Mouse (Mus musculus) frontal cortex, postnatal 36 days (tissue): ENCODE measurements at regions not wholly inside any gene's neighbourhood (a gene's known extent, or its start where the extent isn't known, plus 50 kb on each side); places are given as distances from the start of the nearest gene placed in this dataset.
A peak's percentile ranks its signal among the peaks of the same experiment; 100 is the strongest.

ENCODE experiments used
- DNase-seq, 2 experiments: peaks; one replicate each; pipeline ENCODE4 v3.0.0; 2022; ENCODE audit warnings: low spot score in 2 of 2

DNA sequence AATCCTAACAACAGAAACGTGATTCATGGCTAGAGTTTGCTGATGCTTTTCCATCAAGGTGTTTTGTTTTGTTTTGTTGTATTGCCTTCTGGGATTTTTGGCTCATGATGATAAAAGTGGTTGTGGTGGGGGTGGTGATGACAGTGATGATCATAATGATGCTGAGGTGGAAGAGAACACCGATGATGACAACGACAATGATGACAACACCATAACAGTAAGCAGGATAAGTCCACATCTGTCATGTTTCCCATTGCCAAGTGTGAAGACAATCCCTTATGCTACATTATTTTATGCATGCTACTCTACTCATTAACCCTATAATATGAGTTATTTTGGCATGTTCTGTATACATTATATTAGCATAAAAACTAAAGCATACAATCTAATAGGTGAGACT lies 477.0 kb downstream of the Trhde start:
- DNase-seq = no peak

GRCm38 (mm10) chr10:114321510-114321909 lies 480.6 kb downstream of the Trhde start:
- no peak for DNase-seq

DNA sequence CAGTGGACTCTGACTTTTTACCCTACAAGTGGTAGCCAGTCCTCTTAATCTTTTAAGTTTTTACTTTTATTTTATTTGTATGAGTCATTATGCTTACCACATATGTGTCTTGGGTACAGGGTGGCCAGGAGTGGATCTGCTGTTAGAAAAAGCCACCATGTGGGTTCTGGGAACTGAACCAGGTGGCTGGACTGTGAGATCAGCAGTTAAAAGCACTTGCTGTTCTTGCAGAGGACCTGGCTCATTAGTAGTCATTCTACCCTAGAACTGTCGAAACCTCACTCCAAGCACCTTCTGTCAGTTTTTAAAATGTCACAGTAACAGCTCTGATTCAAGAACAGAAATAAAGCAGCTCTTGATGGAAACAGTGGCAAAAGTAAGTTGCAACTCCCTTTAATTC lies 483.6 kb downstream of the Trhde start:
- DNase-seq = peak; percentile 1 to 2
